Mouse (Mus musculus) embryonic fibroblast, embryonic 13.5 days (primary cell): ENCODE data around the gene Hddc2.

Experiments
- CTCF ChIP-seq: IDR thresholded peaks from 2 replicates; pipeline ENCODE4 v1.5.1; 2011; ENCODE audit warnings: mild to moderate bottlenecking, control low read depth, low read length, moderate library complexity, borderline replicate concordance; ENCODE audit not compliant: insufficient read depth
- POLR2A ChIP-seq: IDR thresholded peaks from 2 replicates; pipeline ENCODE4 v1.6.1; 2011; ENCODE audit warnings: low read depth, mild to moderate bottlenecking, control low read depth, low read length, moderate library complexity

GRCm38 (mm10) chr10:31352845-31353427, 39.8 kb downstream of the Hddc2 start:
- no peak for TF ChIP-seq POLR2A
- no peak for TF ChIP-seq CTCF
